Mouse (Mus musculus) midbrain, embryonic 11.5 days (tissue): Measurements from ENCODE around the gene Olfr1294. TPM values are rescaled to one million over a fixed set of nuclear protein-coding genes. Genes with fewer than 3 reads are reported as not detected.

ENCODE experiments used
- ATAC-seq: fragments of 200-750 bp; cut with Nextera tagmentation; 2 replicates; pipeline ENCODE4 v1.8.0; 2017; ENCODE audit warnings: moderate TSS enrichment, moderate library complexity; ENCODE audit not compliant: low FRiP score
- DNase-seq: peaks from one replicate; pipeline ENCODE4 v3.0.0; 2015; ENCODE audit warnings: low spot score; ENCODE audit errors: missing footprints
- H3K27ac ChIP-seq: fragments of 300-500 bp; sonication (generic); 2 replicates; pipeline ENCODE4 v1.5.1; 2014; ENCODE audit warnings: low read depth, low read length
- H3K27me3 ChIP-seq: fragments of 300-500 bp; sonication (generic); 2 replicates; pipeline ENCODE4 v1.6.1; 2014; ENCODE audit warnings: mild to moderate bottlenecking, low read length, moderate library complexity, mixed read lengths; ENCODE audit not compliant: control insufficient read depth, insufficient read depth
- H3K36me3 ChIP-seq: fragments of 300-500 bp; sonication (generic); 2 replicates; pipeline ENCODE4 v1.6.1; 2014; ENCODE audit warnings: mild to moderate bottlenecking, low read length, moderate library complexity, mixed read lengths; ENCODE audit not compliant: control insufficient read depth, insufficient read depth
- H3K4me1 ChIP-seq: fragments of 300-500 bp; sonication (generic); 2 replicates; pipeline ENCODE4 v1.6.1; 2014; ENCODE audit warnings: low read length; ENCODE audit not compliant: control insufficient read depth, insufficient read depth
- H3K4me2 ChIP-seq: fragments of 300-500 bp; sonication (generic); 2 replicates; pipeline ENCODE4 v1.6.1; 2014; ENCODE audit warnings: mild to moderate bottlenecking, moderate library complexity
- H3K4me3 ChIP-seq: fragments of 300-500 bp; sonication (generic); 2 replicates; pipeline ENCODE4 v1.5.1; 2014; ENCODE audit warnings: low read depth, low read length
- H3K9ac ChIP-seq: fragments of 300-500 bp; sonication (generic); 2 replicates; pipeline ENCODE4 v1.6.1; 2014; ENCODE audit warnings: low read length
- H3K9me3 ChIP-seq: fragments of 300-500 bp; sonication (generic); 2 replicates; pipeline ENCODE4 v1.6.1; 2016; ENCODE audit warnings: low read length; ENCODE audit not compliant: control insufficient read depth
- WGBS: fragments of 180-500 bp; shearing (Covaris S2); extraction: QIAGEN DNeasy Blood & Tissue Kit; methylation state at CpG from one replicate; pipeline ENCODE4 v1.1.7; 2014; 5-methylcytosine and 5-hydroxymethylcytosine counted together
- polyA plus RNA-seq: library from polyadenylated mRNA; unstranded; fragments of >200 nt; fragmentation: Nextera tagmentation; extraction: Ambion mirVana; gene quantifications from 2 replicates; pipeline ENCODE4 v1.2.1, GENCODE M21; 2014

The Olfr1294 gene
- not detected in 2 replicates for polyA plus RNA-seq

GRCm38 (mm10) chr2:111540191-111540590, at the start of gene Olfr1294:
TSS of gene Olfr1294 (minus strand) at chr2:111540291.
- H3K36me3 ChIP-seq: no peaks in the 10 kb centered on the region
- no peak within 1 kb of the TSS for H3K4me2 ChIP-seq
- H3K4me3 ChIP-seq: no peak within 1 kb of the TSS
- WGBS: 60% methylated on average over 1 of the region's 1 CpGs
- H3K9me3 ChIP-seq: no peaks in the 10 kb centered on the region
- H3K27ac ChIP-seq: no peak within 1 kb of the TSS
- no peak for DNase-seq
- ATAC-seq: no peak
- no peaks in the 10 kb centered on the region for H3K27me3 ChIP-seq
- H3K4me1 ChIP-seq: no peaks in the 10 kb centered on the region
- no peak within 1 kb of the TSS for H3K9ac ChIP-seq

- ATAC-seq (no peak), DNase-seq (no peak)
- Histone ChIP-seq H3K4me1 (no peaks in the 10 kb centered on the region), H3K4me3 (no peak within 1 kb of the TSS), H3K27ac (no peak within 1 kb of the TSS), H3K27me3 (no peaks in the 10 kb centered on the region), H3K9ac (no peak within 1 kb of the TSS), H3K4me2 (no peak within 1 kb of the TSS), H3K9me3 (no peaks in the 10 kb centered on the region), H3K36me3 (no peaks in the 10 kb centered on the region)
Measured at GRCm38 (mm10) chr2:111569581-111569980, 29.5 kb upstream of the Olfr1294 start, which contains the start of gene Olfr1295. TSS of gene Olfr1295 (minus strand) at chr2:111569681.

- Histone ChIP-seq H3K36me3 (no peaks in the 10 kb centered on the region), H3K4me3 (no peak within 1 kb of the TSS), H3K27ac (no peak within 1 kb of the TSS), H3K27me3 (no peaks in the 10 kb centered on the region), H3K9me3 (no peaks in the 10 kb centered on the region), H3K4me2 (no peak within 1 kb of the TSS), H3K4me1 (no peaks in the 10 kb centered on the region), H3K9ac (no peak within 1 kb of the TSS)
- 86% methylated on average over 1 of the region's 1 CpGs for WGBS
- DNase-seq: no peak
- ATAC-seq: no peak
Measured at GRCm38 (mm10) chr2:111524903-111525302, 15.2 kb downstream of the Olfr1294 start, which contains the start of gene Olfr1293-ps. TSS of gene Olfr1293-ps (plus strand) at chr2:111525203.

- Histone ChIP-seq H3K4me2 (no peak overlapping the region), H3K4me1 (no peaks in the 10 kb centered on the region), H3K27me3 (no peaks in the 10 kb centered on the region), H3K9me3 (no peaks in the 10 kb centered on the region), H3K36me3 (no peaks in the 10 kb centered on the region), H3K27ac (no peak overlapping the region), H3K4me3 (no peak overlapping the region), H3K9ac (no peak overlapping the region)
- 85% methylated on average over 10 of the region's 10 CpGs for WGBS
- DNase-seq (no peak), ATAC-seq (0 out of 2 replicates have a peak, but pooled peaks have one; percentile 11)
Measured at GRCm38 (mm10) chr2:111517451-111517850, 22.6 kb downstream of the Olfr1294 start.

GRCm38 (mm10) chr2:111496880-111497279, 43.2 kb downstream of the Olfr1294 start, which contains the start of gene Olfr1291-ps1:
TSS of gene Olfr1291-ps1 (plus strand) at chr2:111497180.
- no peak within 1 kb of the TSS for H3K4me2 ChIP-seq
- no peaks in the 10 kb centered on the region for H3K36me3 ChIP-seq
- no peaks in the 10 kb centered on the region for H3K27me3 ChIP-seq
- no peaks in the 10 kb centered on the region for H3K4me1 ChIP-seq
- WGBS: 93% methylated on average over 3 of the region's 3 CpGs
- no peak for ATAC-seq
- H3K9ac ChIP-seq: no peak within 1 kb of the TSS
- H3K27ac ChIP-seq: no peak within 1 kb of the TSS
- no peak for DNase-seq
- H3K4me3 ChIP-seq: no peak within 1 kb of the TSS
- H3K9me3 ChIP-seq: no peaks in the 10 kb centered on the region

GRCm38 (mm10) chr2:111493729-111494128, 46.4 kb downstream of the Olfr1294 start, which contains the start of gene Olfr1290:
TSS of gene Olfr1290 (minus strand) at chr2:111493829.
- no peak for DNase-seq

More at GRCm38 (mm10) chr2:111493729-111494128, 46.4 kb downstream of the Olfr1294 start, which contains the start of gene Olfr1290:
- Histone ChIP-seq H3K36me3 (no peaks in the 10 kb centered on the region), H3K27ac (no peak within 1 kb of the TSS), H3K4me1 (no peaks in the 10 kb centered on the region), H3K4me3 (no peak within 1 kb of the TSS), H3K4me2 (no peak within 1 kb of the TSS), H3K9ac (no peak within 1 kb of the TSS), H3K9me3 (no peaks in the 10 kb centered on the region), H3K27me3 (no peaks in the 10 kb centered on the region)
- 84% methylated on average over 5 of the region's 5 CpGs for WGBS
- no peak for ATAC-seq

Other genes with a start within 250 kb of the Olfr1294 start
- gene Olfr1279, start 239.7 kb downstream of the Olfr1294 start, polyA plus RNA-seq: 0.04 TPM in 1 of 2 replicates, not detected in the other
- not detected in 2 replicates for gene Olfr1280, start 226.3 kb downstream of the Olfr1294 start, polyA plus RNA-seq
- gene Olfr1281, start 213.8 kb downstream of the Olfr1294 start, polyA plus RNA-seq: not detected in 2 replicates
- not detected in 2 replicates for gene Olfr1282, start 204.2 kb downstream of the Olfr1294 start, polyA plus RNA-seq
- gene Olfr1283, start 173.5 kb downstream of the Olfr1294 start, polyA plus RNA-seq: not detected in 2 replicates
- not detected in 2 replicates for gene Olfr1284, start 164.8 kb downstream of the Olfr1294 start, polyA plus RNA-seq
- gene Olfr1286, start 117.2 kb downstream of the Olfr1294 start, polyA plus RNA-seq: not detected in 2 replicates
- gene Olfr1287, start 91.1 kb downstream of the Olfr1294 start, polyA plus RNA-seq: not detected in 2 replicates
- gene Olfr1288, start 66.2 kb downstream of the Olfr1294 start, polyA plus RNA-seq: not detected in 2 replicates
- gene Olfr1289, start 59.5 kb downstream of the Olfr1294 start, polyA plus RNA-seq: not detected in 2 replicates
- gene Olfr1290, start 46.5 kb downstream of the Olfr1294 start, polyA plus RNA-seq: 0.16 TPM in 1 of 2 replicates, not detected in the other
- not detected in 2 replicates for gene Olfr1291-ps1, start 43.1 kb downstream of the Olfr1294 start, polyA plus RNA-seq
- not detected in 2 replicates for gene Olfr1293-ps, start 15.1 kb downstream of the Olfr1294 start, polyA plus RNA-seq
- not detected in 2 replicates for gene Olfr1295, start 29.4 kb upstream of the Olfr1294 start, polyA plus RNA-seq
- not detected in 2 replicates for gene Olfr1297, start 86.2 kb upstream of the Olfr1294 start, polyA plus RNA-seq
- not detected in 2 replicates for gene Olfr1298, start 108.9 kb upstream of the Olfr1294 start, polyA plus RNA-seq
- gene Olfr1299, start 121.1 kb upstream of the Olfr1294 start, polyA plus RNA-seq: not detected in 2 replicates
- gene Olfr1301, start 210.7 kb upstream of the Olfr1294 start, polyA plus RNA-seq: not detected in 2 replicates
- gene Olfr1302, start 237.1 kb upstream of the Olfr1294 start, polyA plus RNA-seq: not detected in 2 replicates